Mouse (Mus musculus): ENCODE data around the gene Rhox10. TPM values are rescaled to one million over a fixed set of nuclear protein-coding genes. Genes with fewer than 3 reads are reported as not detected.
"Not testable (repeated sequence)": the region's sequence is repeated elsewhere in the genome, so short reads cannot be mapped to it uniquely, and the experiment has no call there.

Rhox10 gene
- total RNA-seq (2014; fragmentation: Nextera tagmentation) (not detected in 2 replicates), total RNA-seq (2017) (not detected in 2 replicates)

DNA sequence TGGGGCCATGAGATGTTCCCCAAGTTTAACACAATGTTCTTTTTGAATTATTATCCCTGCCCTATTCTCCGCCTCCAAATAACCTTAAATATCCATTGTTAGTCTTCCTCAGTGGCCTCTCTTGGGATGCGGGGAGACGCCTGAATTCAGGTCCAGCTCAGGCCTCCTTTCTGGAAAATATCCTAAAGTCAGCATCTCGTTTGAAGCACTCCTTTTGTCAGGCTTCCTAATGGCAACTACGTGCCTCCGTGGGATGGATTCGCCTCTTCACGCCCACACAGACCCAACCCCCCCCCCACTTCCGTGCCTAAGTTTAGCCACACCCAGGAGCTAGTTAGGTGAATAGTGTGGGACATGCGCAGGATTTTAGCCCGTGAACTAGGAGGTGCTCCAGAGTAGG is at the start of gene Rhox10:
TSS of gene Rhox10 (plus strand) at position 301 of the 400 bp plus-strand sequence.
- ATAC-seq (replicated peaks; ENCODE audit: low FRiP score, low TSS enrichment, poor library complexity, severe bottlenecking), result no peak

DNA sequence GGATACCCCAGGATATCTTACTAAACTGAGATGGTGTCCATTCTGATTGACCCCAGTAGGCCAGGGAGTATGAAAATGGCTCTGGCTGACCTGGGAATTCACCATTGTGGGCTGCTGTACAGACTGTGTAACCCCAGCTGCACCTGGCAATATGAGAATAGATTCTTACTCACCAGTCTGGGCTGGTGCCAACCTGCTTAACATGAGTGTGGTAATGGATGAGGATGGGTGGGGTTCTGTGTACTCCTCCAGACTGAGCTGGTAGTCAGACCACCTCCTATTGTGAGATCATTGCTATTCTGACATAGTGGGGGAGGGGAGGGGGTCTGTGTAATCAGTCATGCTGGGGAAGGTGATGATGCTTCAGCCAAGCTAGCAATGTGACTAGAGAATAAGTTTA is 47.7 kb upstream of the Rhox10 start, which contains the start of gene Btg1-ps1:
TSS of gene Btg1-ps1 (minus strand) at position 219 of the 400 bp plus-strand sequence.
- not testable (repeated sequence) for ATAC-seq (replicated peaks; ENCODE audit: low FRiP score, low TSS enrichment, poor library complexity, severe bottlenecking)

DNA sequence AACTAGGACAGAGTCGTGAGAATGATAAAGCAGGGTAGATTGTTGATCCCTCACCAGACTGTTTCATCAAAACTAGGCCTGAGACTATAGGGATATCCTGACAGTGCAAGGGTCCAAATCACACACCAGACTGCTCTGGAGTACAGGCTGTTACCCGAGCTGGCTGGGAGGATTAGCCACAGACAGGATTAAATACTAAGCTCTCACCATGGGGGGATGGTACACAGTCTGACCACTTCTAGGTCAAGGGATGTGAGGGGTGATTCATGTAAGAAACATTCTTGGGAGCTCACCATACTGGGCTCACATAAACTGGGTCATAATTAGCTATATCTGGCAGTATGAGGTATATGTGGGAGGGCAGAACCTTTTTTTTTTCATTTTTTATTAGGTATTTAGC is 32.4 kb upstream of the Rhox10 start:
- ATAC-seq (replicated peaks; ENCODE audit: low FRiP score, low TSS enrichment, poor library complexity, severe bottlenecking), result no peak

DNA sequence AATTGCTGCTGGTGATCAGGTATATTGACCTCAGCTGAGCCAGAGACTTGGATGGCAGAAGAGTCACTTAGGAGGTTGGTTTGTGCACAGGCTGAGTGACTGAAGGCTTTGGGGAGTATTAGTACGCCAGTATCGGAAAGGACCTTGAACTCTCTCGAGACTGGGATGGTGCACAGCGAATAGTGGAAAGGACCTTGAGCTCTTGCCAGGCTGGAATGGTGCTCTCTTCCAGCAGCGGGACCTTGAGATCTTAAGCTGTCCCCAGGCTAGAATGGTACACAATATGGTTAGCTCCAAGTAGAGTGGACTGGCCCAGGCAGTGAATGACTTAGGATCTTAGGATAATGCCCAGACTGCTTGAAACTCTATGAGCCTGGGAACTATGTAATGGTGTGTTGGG is 26.6 kb upstream of the Rhox10 start:
- no peak for ATAC-seq (replicated peaks; ENCODE audit: low FRiP score, low TSS enrichment, poor library complexity, severe bottlenecking)

DNA sequence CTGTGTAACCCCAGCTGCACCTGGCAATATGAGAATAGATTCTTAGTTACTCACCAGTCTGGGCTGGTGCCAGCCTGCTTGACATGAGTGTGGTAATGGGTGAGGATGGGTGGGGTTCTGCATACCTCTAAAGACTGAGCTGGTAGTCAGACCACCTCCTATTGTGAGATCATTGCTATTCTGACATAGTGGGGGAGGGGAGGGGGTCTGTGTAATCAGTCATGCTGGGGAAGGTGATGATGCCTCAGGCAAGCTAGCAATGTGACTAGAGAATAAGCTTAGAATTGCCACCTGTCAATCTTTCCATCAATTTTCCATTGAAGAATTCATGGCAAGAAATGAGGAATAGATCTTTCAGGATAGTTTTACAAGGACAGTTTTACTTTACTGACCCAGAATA is 23.3 kb upstream of the Rhox10 start, which contains the start of gene Btg1-ps2:
TSS of gene Btg1-ps2 (minus strand) at position 101 of the 400 bp plus-strand sequence.
- not testable (repeated sequence) for ATAC-seq (replicated peaks; ENCODE audit: low FRiP score, low TSS enrichment, poor library complexity, severe bottlenecking)

GRCm38 (mm10) chrX:38061544-38061943 is 4.7 kb upstream of the Rhox10 start:
- no peak for ATAC-seq (replicated peaks; ENCODE audit: low FRiP score, low TSS enrichment, poor library complexity, severe bottlenecking)

DNA sequence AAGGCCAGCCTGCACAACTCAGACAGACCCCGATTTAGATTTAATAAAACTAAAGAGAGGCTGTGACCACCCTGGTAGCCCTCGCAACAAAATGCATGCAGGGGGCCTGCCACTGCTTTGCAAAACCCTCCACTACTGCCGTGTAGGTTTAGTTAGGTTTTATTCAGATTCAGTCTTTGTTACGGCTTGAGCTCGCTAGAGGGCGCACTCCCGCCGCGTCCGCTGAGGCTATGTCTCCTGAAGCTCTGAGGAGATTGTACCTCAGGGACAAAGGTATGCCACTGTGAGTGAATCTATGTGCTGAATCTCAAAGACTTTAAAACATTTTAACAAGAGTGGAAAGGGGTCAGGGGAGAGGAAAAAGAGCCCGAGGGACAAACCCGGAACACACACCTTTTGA is 18.0 kb downstream of the Rhox10 start:
- no peak for ATAC-seq (replicated peaks; ENCODE audit: low FRiP score, low TSS enrichment, poor library complexity, severe bottlenecking)

GRCm38 (mm10) chrX:38085041-38085440 is 18.8 kb downstream of the Rhox10 start, which contains the start of gene Rhox11:
Rhox11 (minus strand) TSS chrX:38085141.
- no peak for ATAC-seq (replicated peaks; ENCODE audit: low FRiP score, low TSS enrichment, poor library complexity, severe bottlenecking)

DNA sequence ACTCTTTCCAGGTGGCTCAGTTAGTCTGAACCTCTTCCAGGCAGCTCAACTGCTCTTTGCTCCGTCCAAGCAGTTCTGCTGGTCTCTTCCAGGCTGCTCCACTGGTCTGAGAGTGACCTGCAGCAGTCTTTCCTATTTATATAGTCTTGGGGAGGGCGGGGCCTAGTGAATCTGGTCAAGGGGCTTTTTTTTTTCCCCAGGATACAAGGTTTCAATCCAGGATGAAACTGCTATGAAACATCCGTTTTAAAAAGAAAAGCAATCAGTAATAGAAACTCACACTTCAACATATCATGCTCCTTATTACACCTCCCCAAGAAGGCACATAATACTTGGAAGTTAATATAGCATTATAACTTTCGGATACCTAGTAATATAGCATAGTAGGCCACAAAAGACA is 44.5 kb downstream of the Rhox10 start, which contains the start of gene Rhox12:
TSS of gene Rhox12 (minus strand) at position 101 of the 400 bp plus-strand sequence.
- ATAC-seq (replicated peaks; ENCODE audit: low FRiP score, low TSS enrichment, poor library complexity, severe bottlenecking), result no peak

DNA sequence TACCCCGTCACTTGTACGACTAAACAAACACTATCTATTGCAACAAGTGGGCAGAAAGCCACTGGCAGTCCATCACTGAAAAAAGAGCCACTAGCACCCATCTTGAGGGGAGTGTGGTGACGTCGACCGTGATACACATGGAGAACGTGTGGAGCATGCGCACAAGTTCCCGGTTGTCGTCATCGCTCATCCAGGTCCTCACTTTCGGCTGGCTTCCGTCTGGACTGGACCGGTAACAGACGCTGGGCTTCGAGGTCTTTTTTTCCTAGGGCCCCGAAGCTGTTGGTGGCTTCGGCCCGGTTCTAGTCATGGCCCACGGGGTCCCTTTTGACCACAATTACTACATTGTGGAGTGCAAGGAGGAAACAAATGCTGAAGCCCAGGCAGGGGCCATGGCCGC is 54.7 kb downstream of the Rhox10 start, which contains the start of gene Rhox13:
TSS of gene Rhox13 (plus strand) at position 238 of the 400 bp plus-strand sequence.
- ATAC-seq (replicated peaks; ENCODE audit: low FRiP score, low TSS enrichment, poor library complexity, severe bottlenecking), result no peak

Other genes with a start within 250 kb of the Rhox10 start
- gene Rhox6, start 239.6 kb upstream of the Rhox10 start, total RNA-seq (2014; fragmentation: Nextera tagmentation), result not detected in 2 replicates
- gene Rhox6, start 239.6 kb upstream of the Rhox10 start, total RNA-seq (2017), result not detected in 2 replicates
- gene Rhox7a, start 234.8 kb upstream of the Rhox10 start, total RNA-seq (2014; fragmentation: Nextera tagmentation), result not detected in 2 replicates
- not detected in 2 replicates for gene Rhox7a, start 234.8 kb upstream of the Rhox10 start, total RNA-seq (2017)
- gene Rhox8, start 187.5 kb upstream of the Rhox10 start, total RNA-seq (2014; fragmentation: Nextera tagmentation), result 0.74 TPM in 1 of 2 replicates, not detected in the other
- gene Rhox8, start 187.5 kb upstream of the Rhox10 start, total RNA-seq (2017), result not detected in 2 replicates
- not detected in 2 replicates for gene Rhox7b, start 169.2 kb upstream of the Rhox10 start, total RNA-seq (2014; fragmentation: Nextera tagmentation)
- not detected in 2 replicates for gene Rhox7b, start 169.2 kb upstream of the Rhox10 start, total RNA-seq (2017)
- gene Rhox9, start 164.7 kb upstream of the Rhox10 start, total RNA-seq (2014; fragmentation: Nextera tagmentation), result not detected in 2 replicates
- gene Rhox9, start 164.7 kb upstream of the Rhox10 start, total RNA-seq (2017), result not detected in 2 replicates
- gene Btg1-ps1, start 47.7 kb upstream of the Rhox10 start, total RNA-seq (2014; fragmentation: Nextera tagmentation), result not detected in 2 replicates
- gene Btg1-ps1, start 47.7 kb upstream of the Rhox10 start, total RNA-seq (2017), result not detected in 2 replicates
- gene Btg1-ps2, start 23.4 kb upstream of the Rhox10 start, total RNA-seq (2014; fragmentation: Nextera tagmentation), result not detected in 2 replicates
- not detected in 2 replicates for gene Btg1-ps2, start 23.4 kb upstream of the Rhox10 start, total RNA-seq (2017)
- gene Rhox11, start 18.7 kb downstream of the Rhox10 start, total RNA-seq (2014; fragmentation: Nextera tagmentation), result not detected in 2 replicates
- not detected in 2 replicates for gene Rhox11, start 18.7 kb downstream of the Rhox10 start, total RNA-seq (2017)
- gene Rhox12, start 44.4 kb downstream of the Rhox10 start, total RNA-seq (2014; fragmentation: Nextera tagmentation), result not detected in 2 replicates
- not detected in 2 replicates for gene Rhox12, start 44.4 kb downstream of the Rhox10 start, total RNA-seq (2017)
- gene Rhox13, start 54.7 kb downstream of the Rhox10 start, total RNA-seq (2014; fragmentation: Nextera tagmentation), result not detected in 2 replicates
- gene Rhox13, start 54.7 kb downstream of the Rhox10 start, total RNA-seq (2017), result not detected in 2 replicates
- gene Zbtb33, start 123.3 kb downstream of the Rhox10 start, total RNA-seq (2014; fragmentation: Nextera tagmentation), result 16.6 and 28.3 TPM in 2 replicates
- 24.0 and 27.5 TPM in 2 replicates for gene Zbtb33, start 123.3 kb downstream of the Rhox10 start, total RNA-seq (2017)
- gene Tmem255a, start 186.0 kb downstream of the Rhox10 start, total RNA-seq (2014; fragmentation: Nextera tagmentation), result 0.39 TPM in 1 of 2 replicates, not detected in the other
- gene Tmem255a, start 186.0 kb downstream of the Rhox10 start, total RNA-seq (2017), result 0.05 and 1.1 TPM in 2 replicates
- not detected in 2 replicates for gene Atp1b4, start 249.7 kb downstream of the Rhox10 start, total RNA-seq (2014; fragmentation: Nextera tagmentation)
- gene Atp1b4, start 249.7 kb downstream of the Rhox10 start, total RNA-seq (2017), result not detected in 2 replicates

All from megakaryocyte-erythroid progenitor cell, adult 5-6 weeks (primary cell).